Comparison of ENCODE assay signal across 9 mouse cellular contexts in genomic region chr5:86318018-86318956, GRCm38 (mm10). TPM values are rescaled to one million over a fixed set of nuclear protein-coding genes. Genes with fewer than 3 reads are reported as not detected.
DNase-seq lines count a peak whose midpoint lies in the region; ATAC-seq lines count a peak whose summit lies in the region.
"Not testable (repeated sequence)": the region's sequence is repeated elsewhere in the genome, so short reads cannot be mapped to it uniquely, and the experiment has no call there.
"Had no signal": no experiment of that assay in that cellular context is flagged by ENCODE, and none has a peak within 500 bp of the region (broad histone marks: within the 10 kb centered on the region; RNA-seq: fewer than 3 reads in every experiment).

No protein-coding gene starts in this region.

- peak overlapping the region; percentile 49 for H3K4me2 ChIP-seq in forebrain, embryonic 13.5 days
- H3K4me2 ChIP-seq in heart, embryonic 16.5 days (ENCODE audit: low read depth, low read length), result peak overlapping the region; percentile 48
- peak overlapping the region; percentile 45 for H3K4me2 ChIP-seq in intestine, embryonic 15.5 days (replicated peaks)
- H3K4me2 ChIP-seq in limb, embryonic 12.5 days, result peak overlapping the region; percentile 44
- H3K4me2 ChIP-seq in neural tube, embryonic 14.5 days (ENCODE audit: low read depth, low read length), result peak overlapping the region; percentile 32; the same call in 1 of the 2 replicates

- H3K27ac ChIP-seq in forebrain, embryonic 13.5 days; heart, embryonic 16.5 days (ENCODE audit: low read length); intestine, embryonic 15.5 days; limb, embryonic 12.5 days; neural tube, embryonic 14.5 days (ENCODE audit: low read depth, low read length): not testable (repeated sequence)
- 0 out of 2 replicates have a peak overlapping the region, but pooled peaks have one; percentile 42 for H3K27ac ChIP-seq in midbrain, embryonic 10.5 days (replicated peaks)

- H3K9ac ChIP-seq in forebrain, embryonic 13.5 days, result peak overlapping the region; percentile 34; the same call in 1 of the 2 replicates
- H3K9ac ChIP-seq in heart, embryonic 16.5 days (ENCODE audit: low read length); intestine, embryonic 15.5 days; limb, embryonic 12.5 days (replicated peaks); neural tube, embryonic 14.5 days (replicated peaks; ENCODE audit: low read depth, low read length): not testable (repeated sequence)

- H3K4me3 ChIP-seq in forebrain, embryonic 13.5 days, result peak overlapping the region; percentile 37
- peak overlapping the region; percentile 39 for H3K4me3 ChIP-seq in heart, embryonic 16.5 days (ENCODE audit: low read length)
- peak overlapping the region; percentile 31 for H3K4me3 ChIP-seq in intestine, embryonic 15.5 days (replicated peaks)
- H3K4me3 ChIP-seq in limb, embryonic 12.5 days (replicated peaks), result peak overlapping the region; percentile 35
- peak overlapping the region; percentile 48 for H3K4me3 ChIP-seq in midbrain, embryonic 10.5 days
- peak overlapping the region; percentile 19 for H3K4me3 ChIP-seq in neural tube, embryonic 14.5 days (ENCODE audit: low read depth, low read length)

- peak; percentile 90 for ATAC-seq in forebrain, embryonic 13.5 days
- ATAC-seq in heart, embryonic 16.5 days (replicated peaks; ENCODE audit: extremely low read depth, insufficient read depth, low FRiP score); limb, embryonic 12.5 days (ENCODE audit: insufficient number of reproducible peaks, insufficient read depth, low FRiP score, low TSS enrichment, low read depth): not testable (repeated sequence)
- ATAC-seq in intestine, embryonic 15.5 days, result 0 out of 2 replicates have a peak, but pooled peaks have one; percentile 25
- ATAC-seq in neural tube, embryonic 14.5 days (ENCODE audit: low read depth), result peak; percentile 90

- 50% methylated on average over 30 of the region's 30 CpGs for WGBS in forebrain, embryonic 13.5 days
- 46% methylated on average over 25 of the region's 30 CpGs for WGBS in heart, embryonic 16.5 days
- 45% methylated on average over 30 of the region's 30 CpGs for WGBS in intestine, embryonic 15.5 days
- WGBS in limb, embryonic 12.5 days, result 46% methylated on average over 29 of the region's 30 CpGs
- WGBS in midbrain, embryonic 10.5 days, result 48% methylated on average over 30 of the region's 30 CpGs
- WGBS in neural tube, embryonic 14.5 days, result 49% methylated on average over 26 of the region's 30 CpGs

- H3K4me1 ChIP-seq in forebrain, embryonic 13.5 days; heart, embryonic 16.5 days (ENCODE audit: control insufficient read depth, insufficient read depth, low read length); intestine, embryonic 15.5 days (replicated peaks); limb, embryonic 12.5 days (replicated peaks); midbrain, embryonic 10.5 days; neural tube, embryonic 14.5 days (ENCODE audit: control insufficient read depth, insufficient read depth, low read length): not testable (repeated sequence)

- peak; percentile 1 for DNase-seq in embryo, embryonic 11 days
- DNase-seq in midbrain, embryonic 10.5 days (ENCODE audit: low spot score), result not testable (repeated sequence)

- H3K27me3 ChIP-seq in forebrain, embryonic 13.5 days; heart, embryonic 16.5 days (ENCODE audit: control insufficient read depth, insufficient read depth, low read length); intestine, embryonic 15.5 days (replicated peaks); limb, embryonic 12.5 days; midbrain, embryonic 10.5 days (ENCODE audit: low read depth, poor library complexity, severe bottlenecking); neural tube, embryonic 14.5 days (ENCODE audit: control insufficient read depth, insufficient read depth, low read length): not testable (repeated sequence)

- not testable (repeated sequence) for H3K9me3 ChIP-seq in forebrain, embryonic 13.5 days (replicated peaks); heart, embryonic 16.5 days (replicated peaks; ENCODE audit: control insufficient read depth, low read length); intestine, embryonic 15.5 days; limb, embryonic 12.5 days; midbrain, embryonic 10.5 days (replicated peaks); neural tube, embryonic 14.5 days (ENCODE audit: control insufficient read depth, low read length)

- not testable (repeated sequence) for H3K36me3 ChIP-seq in forebrain, embryonic 13.5 days (ENCODE audit: poor library complexity, severe bottlenecking); heart, embryonic 16.5 days (ENCODE audit: control insufficient read depth, insufficient read depth); intestine, embryonic 15.5 days; limb, embryonic 12.5 days; midbrain, embryonic 10.5 days; neural tube, embryonic 14.5 days (ENCODE audit: control insufficient read depth, insufficient read depth, low read length)

RNA-seq across cellular contexts. Expression of gene Tmprss11c, which starts 29.2 kb away (rescaled TPM):
- not detected in 2 replicates for polyA plus RNA-seq in forebrain, embryonic 13.5 days (2015; fragmentation: Nextera tagmentation; extraction: Ambion mirVana)
- not detected in 2 replicates for polyA plus RNA-seq in heart, embryonic 16.5 days (2015; fragmentation: Nextera tagmentation; extraction: Ambion mirVana)
- not detected in 2 replicates for polyA plus RNA-seq in intestine, embryonic 15.5 days (2015; fragmentation: Nextera tagmentation; extraction: Ambion mirVana)
- polyA plus RNA-seq in limb, embryonic 12.5 days (2016; fragmentation: Nextera tagmentation; extraction: Ambion mirVana), result not detected in 2 replicates
- not detected in 2 replicates for polyA plus RNA-seq in midbrain, embryonic 10.5 days (2016; fragmentation: Nextera tagmentation; extraction: Ambion mirVana)
- polyA plus RNA-seq in neural tube, embryonic 14.5 days (2014; fragmentation: Nextera tagmentation; extraction: Ambion mirVana), result not detected in 2 replicates
- polyA plus RNA-seq: CD4-positive, CD25-positive, alpha-beta regulatory T cell, adult 4 months; testis, adult 2 months had no signal

RNA-seq across cellular contexts. Expression of gene Tmprss11d, which starts 54.9 kb away (rescaled TPM):
- not detected in 2 replicates for polyA plus RNA-seq in forebrain, embryonic 13.5 days (2015; fragmentation: Nextera tagmentation; extraction: Ambion mirVana)
- polyA plus RNA-seq in heart, embryonic 16.5 days (2015; fragmentation: Nextera tagmentation; extraction: Ambion mirVana), result 0.09 and 0.18 TPM in 2 replicates
- polyA plus RNA-seq in intestine, embryonic 15.5 days (2015; fragmentation: Nextera tagmentation; extraction: Ambion mirVana), result not detected in 2 replicates
- polyA plus RNA-seq in limb, embryonic 12.5 days (2016; fragmentation: Nextera tagmentation; extraction: Ambion mirVana), result not detected in 2 replicates
- 0.09 TPM in 1 of 2 replicates, not detected in the other for polyA plus RNA-seq in midbrain, embryonic 10.5 days (2016; fragmentation: Nextera tagmentation; extraction: Ambion mirVana)
- polyA plus RNA-seq in neural tube, embryonic 14.5 days (2014; fragmentation: Nextera tagmentation; extraction: Ambion mirVana), result not detected in 2 replicates
- polyA plus RNA-seq: CD4-positive, CD25-positive, alpha-beta regulatory T cell, adult 4 months had no signal
